Mouse (Mus musculus) frontal cortex, postnatal 14 days (tissue): ENCODE measurements around the gene Ptgis.

ENCODE experiments used
- DNase-seq, 2 experiments: peaks; one replicate each; pipeline ENCODE4 v3.0.0; 2022; ENCODE audit warnings: low spot score in 2 of 2

Gene Ptgis

GRCm38 (mm10) chr2:167263040-167263810 is 22.8 kb upstream of the Ptgis start:
- DNase-seq: no peak

DNA sequence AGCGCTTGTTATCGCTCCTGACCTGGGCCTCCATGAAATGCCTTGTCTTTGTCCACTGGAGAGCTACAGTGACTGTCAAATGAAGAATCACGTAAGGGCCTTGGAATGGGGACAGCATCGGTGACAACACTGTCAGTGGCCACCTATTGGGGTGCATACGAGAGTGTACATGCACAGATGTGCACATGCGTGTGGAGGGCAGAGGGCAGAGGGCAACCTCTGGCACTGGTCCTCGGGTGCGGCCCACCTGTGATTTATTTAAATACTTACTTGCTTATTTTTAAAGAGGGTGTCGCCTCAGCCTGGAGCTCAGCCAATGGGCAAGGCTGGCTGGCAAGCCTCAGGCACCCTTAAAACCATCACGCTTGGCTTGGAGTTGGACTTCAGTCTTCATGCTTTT is 22.0 kb upstream of the Ptgis start:
- no peak for DNase-seq

DNA sequence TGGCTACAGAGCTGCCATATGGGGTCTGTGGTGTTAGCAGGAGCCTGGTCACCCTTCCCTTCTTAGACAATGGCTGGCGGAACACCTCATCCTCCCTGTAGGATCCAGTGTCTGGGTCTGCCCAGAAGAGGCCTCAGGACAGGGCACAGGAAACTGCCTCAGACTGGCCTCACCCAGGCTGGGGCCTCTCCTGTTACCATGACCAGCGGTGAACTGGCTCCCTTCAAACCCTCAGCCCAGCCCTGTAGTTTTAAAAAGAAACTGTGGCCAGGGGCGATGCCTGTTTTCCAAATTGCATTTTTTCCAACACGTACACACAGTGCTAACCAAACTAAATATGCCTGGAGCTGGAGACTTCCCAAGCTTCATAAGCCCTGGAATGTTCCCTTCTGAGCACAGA is 20.7 kb upstream of the Ptgis start:
- no peak for DNase-seq

DNA sequence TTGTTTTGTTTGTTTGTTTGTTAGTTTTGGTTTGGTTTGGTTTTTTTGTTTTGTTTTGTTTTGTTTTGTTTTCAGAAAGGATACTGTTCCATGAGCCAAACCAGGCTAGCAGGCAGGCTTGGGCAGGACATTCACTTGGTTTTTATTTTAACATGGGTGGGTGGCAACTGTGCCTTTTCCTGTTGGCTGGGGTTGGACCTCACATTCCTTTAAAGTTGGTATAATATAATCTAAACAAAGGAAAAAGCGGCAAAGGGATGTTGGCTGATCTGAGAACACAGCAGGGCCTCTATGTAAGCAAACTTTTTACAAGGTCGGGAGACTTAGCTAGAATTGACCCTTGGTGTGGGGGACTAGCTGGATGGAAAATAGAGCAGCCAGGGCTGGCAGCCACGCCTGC is 17.4 kb upstream of the Ptgis start:
- DNase-seq: no peak

- DNase-seq: no peak
Measured at GRCm38 (mm10) chr2:167254808-167255207, 14.4 kb upstream of the Ptgis start.

DNA sequence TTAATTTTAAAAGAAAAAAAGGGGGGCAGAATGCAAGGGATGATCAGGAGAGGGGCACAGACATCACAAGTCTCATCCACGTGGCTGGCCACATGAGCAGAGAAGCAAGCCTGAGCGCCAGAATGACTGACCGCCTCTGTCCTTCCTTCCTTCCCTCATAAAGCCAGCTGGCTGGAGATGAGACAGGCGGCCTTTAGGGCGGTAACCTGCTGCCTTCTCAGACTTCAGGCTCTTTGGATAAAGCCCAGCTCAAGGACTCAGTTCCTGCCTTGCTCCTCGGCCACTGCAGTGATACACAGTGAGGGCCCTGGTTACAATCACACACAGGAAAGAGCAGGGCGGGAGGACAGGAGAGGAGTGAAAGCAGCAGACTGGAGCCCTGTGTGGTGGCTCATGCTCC is 13.8 kb upstream of the Ptgis start:
- no peak for DNase-seq

- DNase-seq: no peak
Measured at GRCm38 (mm10) chr2:167253476-167253875, 13.1 kb upstream of the Ptgis start.

DNA sequence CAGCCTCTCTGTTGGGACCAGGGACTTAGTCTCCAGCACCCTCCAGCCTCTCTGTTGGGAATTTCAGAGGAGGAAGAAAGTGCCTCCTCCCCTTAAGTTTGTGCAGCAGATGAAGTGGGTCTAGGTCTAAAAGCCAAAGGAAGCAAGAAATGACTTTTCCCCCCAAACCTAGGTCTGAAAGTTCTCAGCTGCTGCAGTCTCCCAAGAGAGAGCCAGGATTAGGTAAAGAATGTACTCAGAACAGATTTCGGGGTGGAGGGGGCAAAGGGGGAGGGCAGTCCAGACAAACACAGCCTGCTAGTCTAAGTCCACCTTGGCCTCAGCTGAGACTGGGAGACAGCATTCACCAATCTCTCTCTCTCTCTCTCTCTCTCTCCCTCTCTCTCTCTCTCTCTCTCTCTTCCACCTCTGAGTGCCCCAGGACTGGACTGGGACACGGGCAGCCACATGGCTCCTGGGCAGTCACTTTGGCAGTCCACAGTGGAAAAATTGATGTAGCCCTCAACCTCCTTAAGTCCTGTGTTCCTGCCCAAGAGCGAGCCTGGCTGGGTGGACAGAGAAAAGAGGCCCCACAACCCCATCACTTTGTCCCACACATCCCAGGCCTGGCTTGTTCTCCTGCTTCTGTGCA is 11.8 kb upstream of the Ptgis start:
- DNase-seq: no peak

GRCm38 (mm10) chr2:167250736-167251337 is 10.4 kb upstream of the Ptgis start:
- no peak for DNase-seq

GRCm38 (mm10) chr2:167250003-167250735 is 9.8 kb upstream of the Ptgis start:
- DNase-seq: no peak

- no peak for DNase-seq
Measured at GRCm38 (mm10) chr2:167249591-167249990, 9.2 kb upstream of the Ptgis start.

DNA sequence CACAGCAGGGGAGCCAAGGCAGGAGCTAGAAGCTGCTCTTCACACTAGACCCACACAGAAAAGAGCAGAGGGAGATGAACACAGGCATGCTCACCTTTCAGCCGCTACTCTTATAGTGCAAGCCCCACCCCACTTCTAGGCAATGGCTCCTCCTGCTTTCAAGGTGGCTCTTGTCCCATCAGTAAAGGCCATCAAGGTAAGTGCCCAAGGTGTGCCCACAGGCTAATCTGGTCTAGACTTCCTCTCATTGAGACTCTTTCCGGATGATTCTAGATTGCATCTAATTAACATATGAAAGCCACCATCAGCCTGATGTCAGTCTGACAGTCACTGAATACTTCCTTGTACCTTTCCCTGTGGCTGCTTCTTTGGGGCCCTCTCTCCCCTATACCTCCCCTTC is 7.4 kb upstream of the Ptgis start:
- DNase-seq: no peak

DNA sequence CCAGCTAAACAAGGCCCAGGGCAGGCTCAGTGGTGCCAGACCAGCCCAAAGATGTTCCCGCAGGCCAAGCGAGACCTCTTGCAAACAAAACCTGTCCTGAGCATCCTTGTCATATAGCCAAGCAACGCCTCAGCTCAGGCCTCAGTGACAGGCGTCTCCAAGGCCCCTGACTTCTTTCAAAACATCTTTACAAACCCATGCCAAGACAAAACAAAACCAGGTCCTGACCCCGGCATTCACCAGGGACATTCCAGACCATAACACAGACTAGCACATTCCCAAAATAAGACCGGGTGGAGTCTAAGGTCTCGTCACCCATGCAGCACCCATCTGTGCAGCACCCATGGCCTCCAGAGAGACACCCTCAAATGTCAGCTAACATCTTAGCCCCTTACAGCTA is 6.3 kb upstream of the Ptgis start:
- DNase-seq: no peak

DNA sequence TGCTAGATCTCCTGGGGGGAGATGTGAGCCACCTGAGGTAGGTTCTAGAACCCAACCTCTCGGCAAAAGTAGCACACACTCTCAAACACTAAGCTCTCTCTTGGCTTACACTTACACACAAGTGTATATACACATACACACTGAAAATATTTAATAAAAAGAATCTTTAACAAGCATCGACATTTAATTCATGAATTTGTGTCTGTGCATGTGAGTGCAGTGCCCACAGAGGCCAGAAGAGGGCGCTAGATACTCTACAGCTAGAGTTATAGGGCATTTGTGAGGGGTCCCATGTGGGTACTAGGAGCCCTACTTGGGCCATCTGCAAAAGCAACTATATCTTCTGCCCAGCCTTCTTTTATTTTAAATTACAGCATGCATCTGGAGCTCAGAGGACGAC is 4.5 kb upstream of the Ptgis start:
- DNase-seq: no peak

GRCm38 (mm10) chr2:167243831-167244563 is 3.6 kb upstream of the Ptgis start:
- no peak for DNase-seq

GRCm38 (mm10) chr2:167239262-167239661 is 1.1 kb downstream of the Ptgis start:
- no peak for DNase-seq

- DNase-seq: no peak
Measured at GRCm38 (mm10) chr2:167237224-167237623, 3.2 kb downstream of the Ptgis start.

GRCm38 (mm10) chr2:167236174-167236573 is 4.2 kb downstream of the Ptgis start:
- DNase-seq: no peak

- DNase-seq: no peak
Measured at GRCm38 (mm10) chr2:167235338-167236018, 4.9 kb downstream of the Ptgis start.

GRCm38 (mm10) chr2:167233771-167234170 is 6.6 kb downstream of the Ptgis start:
- no peak for DNase-seq

- no peak for DNase-seq
Measured at GRCm38 (mm10) chr2:167233009-167233335, 7.4 kb downstream of the Ptgis start.
